Mouse (Mus musculus): Measurements from ENCODE around the gene Sowaha.

DNA sequence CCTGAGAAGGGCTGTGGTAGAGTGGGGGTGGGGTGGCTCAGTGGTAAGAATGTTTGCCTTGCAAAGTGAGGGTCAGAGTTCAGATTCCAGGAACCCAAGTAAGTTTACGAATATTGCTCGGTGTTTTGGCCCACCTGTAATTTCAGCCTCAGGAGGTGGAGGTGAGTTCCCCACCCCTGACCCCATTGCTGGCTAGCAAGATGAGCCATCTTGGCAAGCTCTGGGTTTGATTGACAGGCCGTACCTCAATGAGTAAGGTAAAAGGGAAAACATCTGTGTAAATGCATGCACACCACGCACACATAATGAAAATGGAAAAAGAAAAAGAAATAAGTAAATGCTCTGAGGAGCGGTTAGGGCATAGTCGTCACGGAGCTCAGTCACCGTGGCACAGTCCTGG lies 24.3 kb upstream of the Sowaha start:
- TF ChIP-seq POLR2A (IDR thresholded peaks at IDR 0.05; ENCODE audit: borderline replicate concordance, extremely low read depth, low read depth, low read length) (no peak), CTCF (IDR thresholded peaks at IDR 0.05; ENCODE audit: insufficient read depth, low read length) (no peak)

Measured in lung, adult 2 months (tissue).